Mouse (Mus musculus) frontal cortex, postnatal 14 days (tissue): ENCODE measurements around the gene Olfr995.

Experiments used
- DNase-seq, 2 experiments: peaks; one replicate each; pipeline ENCODE4 v3.0.0; 2022; ENCODE audit warnings: low spot score in 2 of 2

Gene Olfr995

GRCm38 (mm10) chr2:85443539-85443938 lies at the start of gene Olfr995:
Olfr995 (minus strand) TSS chr2:85443639.
- DNase-seq, result no peak

GRCm38 (mm10) chr2:85490396-85490795 lies 47.0 kb upstream of the Olfr995 start:
- DNase-seq, result no peak

- DNase-seq, result no peak
These were observed 23.4 kb upstream of the Olfr995 start for GRCm38 (mm10) chr2:85466801-85467325.

- no peak for DNase-seq
These were observed 893 bp downstream of the Olfr995 start for GRCm38 (mm10) chr2:85442546-85442945.

- DNase-seq, result no peak
These were observed 7.1 kb downstream of the Olfr995 start, which contains the start of gene Olfr994 for GRCm38 (mm10) chr2:85436351-85436750. Olfr994 (minus strand) TSS chr2:85436451.

- no peak for DNase-seq
These were observed 17.5 kb downstream of the Olfr995 start for GRCm38 (mm10) chr2:85425893-85426292.

- DNase-seq, result no peak
These were observed 28.7 kb downstream of the Olfr995 start, which contains the start of gene Olfr993 for GRCm38 (mm10) chr2:85414777-85415176. Olfr993 (minus strand) TSS chr2:85414877.

GRCm38 (mm10) chr2:85409369-85409768 lies 34.1 kb downstream of the Olfr995 start, which contains the start of gene Olfr992:
Olfr992 (minus strand) TSS chr2:85409469.
- no peak for DNase-seq
